Mouse (Mus musculus) E14TG2a.4 (cell line): ENCODE measurements at regions not wholly inside any gene's neighbourhood (a gene's known extent, or its start where the extent isn't known, plus 50 kb on each side); places are given as distances from the start of the nearest gene placed in this dataset.

Experiments
- CTCF ChIP-seq: conservative IDR thresholded peaks from 2 replicates; pipeline ENCODE4 v1.5.1; 2014; ENCODE audit warnings: low read length
- POU5F1 ChIP-seq: IDR thresholded peaks from 2 replicates; pipeline ENCODE4 v1.6.1; 2014; ENCODE audit warnings: low read length, borderline replicate concordance

DNA sequence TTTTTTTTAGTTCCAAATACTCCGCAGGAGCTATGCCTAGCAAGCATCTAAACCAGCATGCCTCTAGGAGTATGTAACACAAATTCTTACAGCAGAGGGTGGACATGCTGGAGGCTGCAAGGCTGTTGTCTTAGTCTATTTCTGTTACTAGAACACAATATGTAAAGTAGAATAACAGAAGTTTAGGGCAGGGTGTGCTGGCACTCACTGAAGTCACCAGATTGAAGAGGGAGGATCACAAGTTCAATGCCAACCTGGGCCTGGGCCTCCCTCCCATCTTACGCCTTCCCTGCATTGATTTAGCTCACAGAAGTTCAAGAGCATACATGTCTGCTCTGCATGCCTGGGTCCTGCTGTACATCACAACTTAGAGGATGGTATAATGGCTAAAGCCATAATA lies 280.3 kb upstream of the Fam92a start:
- TF ChIP-seq CTCF (no peak), POU5F1 (no peak)
